Mouse (Mus musculus) embryonic fibroblast, embryonic 13.5 days (primary cell): ENCODE results near the gene Hoxb8.

ENCODE experiments used
- CTCF ChIP-seq: IDR thresholded peaks from 2 replicates; pipeline ENCODE4 v1.5.1; 2011; ENCODE audit warnings: mild to moderate bottlenecking, control low read depth, low read length, moderate library complexity, borderline replicate concordance; ENCODE audit not compliant: insufficient read depth
- POLR2A ChIP-seq: IDR thresholded peaks from 2 replicates; pipeline ENCODE4 v1.6.1; 2011; ENCODE audit warnings: low read depth, mild to moderate bottlenecking, control low read depth, low read length, moderate library complexity

DNA sequence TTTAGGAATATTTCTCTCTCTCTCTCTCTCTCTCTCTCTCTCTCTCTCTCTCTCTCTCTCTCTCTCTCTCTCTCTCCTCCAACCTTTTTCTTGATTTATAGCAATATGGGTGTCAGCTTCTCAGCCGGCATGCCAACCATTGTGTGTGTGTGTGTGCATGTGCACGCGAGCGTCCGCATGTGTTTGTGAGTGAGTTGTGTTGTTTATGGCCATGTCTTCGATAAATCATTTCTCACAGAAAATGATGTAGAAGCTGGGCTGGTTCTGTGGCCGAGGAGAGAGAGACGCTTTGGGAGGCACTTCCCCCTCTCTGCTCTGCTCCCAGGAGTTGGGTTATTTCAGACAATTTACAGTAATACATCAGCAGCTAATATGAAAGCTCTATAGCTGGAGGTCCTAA lies 46.9 kb downstream of the Hoxb8 start:
- TF ChIP-seq CTCF (no peak), POLR2A (no peak)
